Mouse (Mus musculus) liver, adult 2 months (tissue): ENCODE measurements around the gene Avp. TPM values are rescaled to one million over a fixed set of nuclear protein-coding genes. Genes with fewer than 3 reads are reported as not detected.
"Not testable (repeated sequence)": the region's sequence is repeated elsewhere in the genome, so short reads cannot be mapped to it uniquely, and the experiment has no call there.

Source experiments
- DNase-seq: peaks from one replicate; pipeline ENCODE4 v3.0.0-alpha.2; 2011; ENCODE audit warnings: low read depth, low spot score; ENCODE audit errors: extremely low read depth
- H3K27ac ChIP-seq: fragments of 200-500 bp; replicated peaks from 2 replicates; pipeline ENCODE4 v1.5.1; 2012; ENCODE audit warnings: low read depth, mild to moderate bottlenecking, control low read depth, inconsistent platforms, low read length; ENCODE audit not compliant: insufficient read depth
- H3K27me3 ChIP-seq: fragments of 200-500 bp; 2 replicates; pipeline ENCODE4 v1.6.1; 2012; ENCODE audit warnings: mild to moderate bottlenecking, moderate library complexity, low read length, inconsistent platforms; ENCODE audit not compliant: control insufficient read depth, insufficient read depth
- H3K36me3 ChIP-seq: fragments of 200-500 bp; 2 replicates; pipeline ENCODE4 v1.6.1; 2012; ENCODE audit warnings: low read length, inconsistent platforms; ENCODE audit not compliant: control insufficient read depth, insufficient read depth
- H3K4me1 ChIP-seq: fragments of 200-500 bp; 2 replicates; pipeline ENCODE4 v1.6.1; 2011; ENCODE audit warnings: low read length; ENCODE audit not compliant: control insufficient read depth, insufficient read depth
- H3K4me3 ChIP-seq: fragments of 200-500 bp; 2 replicates; pipeline ENCODE4 v1.5.1; 2011; ENCODE audit warnings: low read depth, mild to moderate bottlenecking, control low read depth, low read length, moderate library complexity; ENCODE audit not compliant: insufficient read depth
- H3K79me2 ChIP-seq: fragments of 200-500 bp; 2 replicates; pipeline ENCODE4 v1.6.1; 2012; ENCODE audit warnings: inconsistent platforms, mild to moderate bottlenecking, low read length, moderate library complexity; ENCODE audit not compliant: control insufficient read depth, insufficient read depth
- H3K9ac ChIP-seq: fragments of 200-500 bp; 2 replicates; pipeline ENCODE4 v1.6.1; 2012; ENCODE audit warnings: low read depth, mild to moderate bottlenecking, control low read depth, inconsistent platforms, low read length
- CTCF ChIP-seq: fragments of 200-500 bp; IDR thresholded peaks from 2 replicates; pipeline ENCODE4 v1.5.1; 2011; ENCODE audit warnings: low read depth, low read length, control low read depth
- POLR2A ChIP-seq: fragments of 200-500 bp; IDR thresholded peaks from 2 replicates; pipeline ENCODE4 v1.6.1; 2011; ENCODE audit warnings: low read length, control low read depth; ENCODE audit not compliant: insufficient read depth; ENCODE audit errors: extremely low read depth
- WGBS: fragments of 180-500 bp; shearing (Covaris S2); methylation state at CpG from one replicate; pipeline ENCODE4 v1.1.7; 2018; 5-methylcytosine and 5-hydroxymethylcytosine counted together
- polyA plus RNA-seq: library from polyadenylated mRNA; depleted of rRNA; stranded (reverse); fragments of >200 nt; gene quantifications from 2 replicates; pipeline ENCODE4 v1.2.3, GENCODE M21; 2012
- total RNA-seq: library from RNA; depleted of rRNA; stranded (reverse); fragments of >200 nt; gene quantifications from 2 replicates; pipeline ENCODE4 v1.2.3, GENCODE M21; 2014

The Avp gene
- total and polyA plus RNA-seq, 2 experiments = not detected

DNA sequence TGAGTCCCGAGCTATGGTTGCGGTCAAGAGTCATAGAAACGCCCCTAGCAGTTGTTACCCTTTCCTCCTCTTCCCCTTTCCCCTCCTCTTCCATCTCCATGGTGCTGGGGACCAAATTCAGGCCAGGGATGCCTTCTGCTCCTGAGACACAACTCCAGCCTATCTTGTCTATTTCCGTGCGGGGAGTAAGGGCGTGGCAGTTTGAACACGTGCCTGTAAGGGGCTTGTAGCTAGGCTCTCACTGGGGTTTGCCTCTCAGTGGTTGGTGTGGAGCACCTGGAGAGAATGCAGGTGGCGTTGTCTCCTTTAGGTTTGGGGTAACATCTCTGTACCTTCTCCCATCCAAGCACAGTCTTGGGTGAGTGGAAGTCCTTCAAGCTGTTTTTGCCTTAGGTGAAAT is 2.6 kb downstream of the Avp start:
- peaks cover 6% of the 10 kb centered on the region for H3K4me1 ChIP-seq
- no peaks in the 10 kb centered on the region for H3K79me2 ChIP-seq
- peaks cover 13% of the 10 kb centered on the region for H3K27me3 ChIP-seq
- DNase-seq = no peak
- H3K4me3 ChIP-seq = no peak overlapping the region
- TF ChIP-seq CTCF (no peak), POLR2A (no peak)
- WGBS = 17% methylated on average over 8 of the region's 8 CpGs
- no peak overlapping the region for H3K27ac ChIP-seq
- H3K9ac ChIP-seq = no peak overlapping the region
- H3K36me3 ChIP-seq = no peaks in the 10 kb centered on the region

GRCm38 (mm10) chr2:130578148-130578547 is 4.2 kb downstream of the Avp start:
- no peaks in the 10 kb centered on the region for H3K36me3 ChIP-seq
- peak; percentile 52 for DNase-seq
- TF ChIP-seq POLR2A = no peak
- TF ChIP-seq CTCF = peak; percentile 85
- no peaks in the 10 kb centered on the region for H3K79me2 ChIP-seq
- no peak overlapping the region for H3K27ac ChIP-seq
- peaks cover 6% of the 10 kb centered on the region for H3K4me1 ChIP-seq
- H3K4me3 ChIP-seq = no peak overlapping the region
- 11% methylated on average over 11 of the region's 11 CpGs for WGBS
- no peak overlapping the region for H3K9ac ChIP-seq
- H3K27me3 ChIP-seq = peaks cover 13% of the 10 kb centered on the region

DNA sequence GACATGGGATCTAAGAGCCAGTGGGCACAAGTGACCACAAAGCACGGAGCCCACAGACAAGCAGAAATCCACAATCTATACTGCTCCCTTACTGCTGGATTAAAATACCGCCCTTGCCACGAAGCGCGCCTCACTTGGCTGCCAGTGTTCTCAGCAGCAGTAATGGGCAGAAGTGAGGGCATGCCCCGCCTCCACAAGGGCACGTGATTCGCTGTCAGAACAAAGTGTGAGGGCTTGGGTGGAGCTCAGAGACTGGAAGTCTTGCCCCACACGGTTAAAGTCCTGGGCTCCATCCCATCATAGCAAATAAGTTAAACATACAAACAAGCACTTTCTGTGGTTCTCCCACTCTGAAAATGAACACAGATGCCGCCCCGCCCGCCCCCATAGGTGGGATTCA is 4.7 kb downstream of the Avp start:
- Histone ChIP-seq H3K4me1 (peaks cover 6% of the 10 kb centered on the region), H3K79me2 (no peaks in the 10 kb centered on the region), H3K36me3 (no peaks in the 10 kb centered on the region), H3K27me3 (peaks cover 13% of the 10 kb centered on the region), H3K27ac (no peak overlapping the region), H3K9ac (0 out of 2 replicates have a peak overlapping the region, but pooled peaks have one; percentile 48), H3K4me3 (no peak overlapping the region)
- TF ChIP-seq POLR2A = 0 out of 2 replicates have a peak, but pooled peaks have one; percentile 18
- no peak for TF ChIP-seq CTCF
- 2% methylated on average over 12 of the region's 12 CpGs for WGBS
- DNase-seq = peak; percentile 91

- TF ChIP-seq POLR2A = no peak
- no peak for TF ChIP-seq CTCF
- H3K4me1 ChIP-seq = peaks cover 6% of the 10 kb centered on the region
- WGBS = 20% methylated on average over 9 of the region's 9 CpGs
- peaks cover 13% of the 10 kb centered on the region for H3K27me3 ChIP-seq
- H3K4me3 ChIP-seq = no peak overlapping the region
- no peaks in the 10 kb centered on the region for H3K79me2 ChIP-seq
- H3K27ac ChIP-seq = no peak overlapping the region
- no peaks in the 10 kb centered on the region for H3K36me3 ChIP-seq
- no peak overlapping the region for H3K9ac ChIP-seq
- no peak for DNase-seq
These were observed 5.3 kb downstream of the Avp start for GRCm38 (mm10) chr2:130577021-130577420.

- Histone ChIP-seq H3K27me3 (peaks cover 12% of the 10 kb centered on the region), H3K9ac (0 out of 2 replicates have a peak overlapping the region, but pooled peaks have one; percentile 21), H3K4me3 (peak overlapping the region; percentile 33; the same call in 1 of the 2 replicates)
- H3K4me1 ChIP-seq, H3K27ac ChIP-seq, DNase-seq, H3K36me3 ChIP-seq, H3K79me2 ChIP-seq: not testable (repeated sequence)
- WGBS = 13% methylated on average over 29 of the region's 32 CpGs
These were observed 5.8 kb downstream of the Avp start for GRCm38 (mm10) chr2:130576564-130576963.

DNA sequence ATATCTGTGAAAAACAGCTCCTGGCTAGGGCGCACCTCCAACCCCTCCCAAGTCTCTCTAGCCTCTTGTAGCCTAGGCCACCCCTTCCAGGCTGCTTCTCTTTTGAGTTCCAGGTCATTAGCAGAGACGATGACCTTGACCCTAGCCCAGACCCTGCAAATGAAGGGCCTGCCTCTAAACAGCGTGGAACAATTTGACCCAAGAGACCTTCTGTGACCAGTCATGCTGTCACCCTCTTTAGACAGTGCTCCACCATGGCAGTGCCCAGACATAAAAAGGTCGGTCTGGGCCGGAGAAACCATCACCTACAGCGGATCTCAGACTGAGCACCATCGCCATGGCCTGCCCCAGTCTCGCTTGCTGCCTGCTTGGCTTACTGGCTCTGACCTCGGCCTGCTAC is 6.5 kb downstream of the Avp start, which contains the start of gene Oxt:
Gene Oxt (plus strand): TSS at position 301 of the 400 bp plus-strand sequence.
- Histone ChIP-seq H3K36me3 (no peaks in the 10 kb centered on the region), H3K9ac (0 out of 2 replicates have a peak within 1 kb of the TSS, but pooled peaks have one; percentile 21), H3K4me1 (peaks cover 6% of the 10 kb centered on the region), H3K27me3 (peaks cover 5% of the 10 kb centered on the region; the same call in 1 of the 2 replicates), H3K27ac (no peak within 1 kb of the TSS), H3K79me2 (no peaks in the 10 kb centered on the region), H3K4me3 (peak within 1 kb of the TSS; percentile 33; the same call in 1 of the 2 replicates)
- no peak for DNase-seq
- 83% methylated on average over 9 of the region's 9 CpGs for WGBS
- TF ChIP-seq CTCF = no peak
- no peak for TF ChIP-seq POLR2A
